Mouse (Mus musculus) lung, postnatal 0 days (tissue): ENCODE results near the gene Lats2. TPM values are rescaled to one million over a fixed set of nuclear protein-coding genes. Genes with fewer than 3 reads are reported as not detected.
"Not testable (repeated sequence)": the region's sequence is repeated elsewhere in the genome, so short reads cannot be mapped to it uniquely, and the experiment has no call there.

Experiments
- ATAC-seq: fragments of 200-750 bp; cut with Nextera tagmentation; 2 replicates; pipeline ENCODE4 v1.8.0; 2017; ENCODE audit warnings: moderate library complexity
- DNase-seq: peaks from one replicate; pipeline ENCODE4 v3.0.0-alpha.2; 2016; ENCODE audit warnings: low spot score
- H3K27ac ChIP-seq: fragments of 300-500 bp; sonication (generic); 2 replicates; pipeline ENCODE4 v1.5.1; 2014; ENCODE audit warnings: antibody characterized with exemption, mild to moderate bottlenecking, low read length, mixed read lengths
- H3K27me3 ChIP-seq: fragments of 300-500 bp; sonication (generic); replicated peaks from 2 replicates; pipeline ENCODE4 v1.6.1; 2014; ENCODE audit warnings: low read length, mixed read lengths; ENCODE audit not compliant: insufficient read depth
- H3K36me3 ChIP-seq: fragments of 300-500 bp; sonication (generic); 2 replicates; pipeline ENCODE4 v1.6.1; 2014; ENCODE audit warnings: low read length, mixed read lengths; ENCODE audit not compliant: insufficient read depth
- H3K4me1 ChIP-seq: fragments of 300-500 bp; sonication (generic); 2 replicates; pipeline ENCODE4 v1.6.1; 2014; ENCODE audit warnings: antibody characterized with exemption, low read depth, low read length, mixed read lengths; ENCODE audit not compliant: insufficient read depth
- H3K4me2 ChIP-seq: fragments of 300-500 bp; sonication (generic); replicated peaks from 2 replicates; pipeline ENCODE4 v1.6.1; 2014; ENCODE audit warnings: low read depth, mild to moderate bottlenecking, low read length, moderate library complexity, mixed read lengths
- H3K4me3 ChIP-seq: fragments of 300-500 bp; sonication (generic); 2 replicates; pipeline ENCODE4 v1.5.1; 2014; ENCODE audit warnings: low read depth, low read length
- H3K9ac ChIP-seq: fragments of 300-500 bp; sonication (generic); replicated peaks from 2 replicates; pipeline ENCODE4 v1.6.1; 2014; ENCODE audit warnings: low read depth, mild to moderate bottlenecking
- H3K9me3 ChIP-seq: fragments of 300-500 bp; sonication (generic); 2 replicates; pipeline ENCODE4 v1.6.1; 2016; ENCODE audit warnings: low read length, mixed read lengths
- CTCF ChIP-seq: IDR thresholded peaks from 2 replicates; pipeline ENCODE4 v1.5.1; 2016; ENCODE audit warnings: antibody characterized with exemption, mild to moderate bottlenecking
- EP300 ChIP-seq: IDR thresholded peaks from 2 replicates; pipeline ENCODE4 v1.6.1; 2016; ENCODE audit warnings: antibody characterized with exemption, mild to moderate bottlenecking, control low read depth
- WGBS: fragments of 180-500 bp; shearing (Covaris S2); extraction: QIAGEN DNeasy Blood & Tissue Kit; methylation state at CpG from one replicate; pipeline ENCODE4 v1.1.7; 2014; 5-methylcytosine and 5-hydroxymethylcytosine counted together
- polyA plus RNA-seq: library from polyadenylated mRNA; unstranded; fragments of >200 nt; fragmentation: Nextera tagmentation; extraction: Ambion mirVana; gene quantifications from 2 replicates; pipeline ENCODE4 v1.2.1, GENCODE M21; 2015

Gene Lats2
- polyA plus RNA-seq, 1 experiment from 2014 or later, result 24.2 TPM

- TF ChIP-seq CTCF, result no peak
- no peak for TF ChIP-seq EP300
These were observed 63.9 kb downstream of the Lats2 start for GRCm38 (mm10) chr14:57694246-57694645.

GRCm38 (mm10) chr14:57692517-57693130 lies 65.6 kb downstream of the Lats2 start:
- no peak for ATAC-seq

More at GRCm38 (mm10) chr14:57694246-57694645, 63.9 kb downstream of the Lats2 start:
- no peak overlapping the region for H3K27ac ChIP-seq
- no peaks in the 10 kb centered on the region for H3K9me3 ChIP-seq
- H3K27me3 ChIP-seq, result no peaks in the 10 kb centered on the region
- no peak for ATAC-seq
- 87% methylated on average over 16 of the region's 16 CpGs for WGBS
- DNase-seq, result no peak
- no peak overlapping the region for H3K9ac ChIP-seq
- H3K4me1 ChIP-seq, result no peaks in the 10 kb centered on the region
- H3K4me3 ChIP-seq, result no peak overlapping the region
- peaks cover 30% of the 10 kb centered on the region for H3K36me3 ChIP-seq
- no peak overlapping the region for H3K4me2 ChIP-seq

DNA sequence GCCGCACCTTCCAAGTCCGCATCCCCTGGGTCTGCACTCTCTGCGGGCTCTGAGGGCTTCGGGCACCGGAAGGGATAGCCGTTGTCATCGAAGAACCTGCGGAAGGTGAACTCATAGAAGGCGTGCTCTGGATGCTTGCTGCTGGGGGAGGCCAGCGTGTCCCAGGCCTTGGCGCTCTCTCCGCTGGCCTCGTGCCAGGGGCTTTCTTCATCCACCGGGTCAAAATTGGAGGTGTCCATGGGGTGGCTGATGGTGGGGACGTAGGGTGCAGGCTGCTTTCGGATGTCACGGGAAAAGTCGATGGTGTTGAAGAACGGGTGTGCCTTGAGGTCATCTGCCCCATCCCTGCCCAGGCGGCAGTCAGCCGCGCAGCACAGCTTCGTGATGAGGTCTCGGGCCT lies 66.9 kb downstream of the Lats2 start:
- TF ChIP-seq EP300 (no peak), CTCF (no peak)
- WGBS, result 92% methylated on average over 24 of the region's 24 CpGs
- ATAC-seq (no peak), DNase-seq (no peak)
- peaks cover 17% of the 10 kb centered on the region for H3K36me3 ChIP-seq
- H3K9me3 ChIP-seq, result no peaks in the 10 kb centered on the region
- H3K27ac ChIP-seq, result no peak overlapping the region
- H3K4me2 ChIP-seq, result no peak overlapping the region
- H3K9ac ChIP-seq, result no peak overlapping the region
- no peak overlapping the region for H3K4me3 ChIP-seq
- H3K4me1 ChIP-seq, result no peaks in the 10 kb centered on the region
- H3K27me3 ChIP-seq, result no peaks in the 10 kb centered on the region

More at GRCm38 (mm10) chr14:57692517-57693130, 65.6 kb downstream of the Lats2 start:
- WGBS, result 86% methylated on average over 17 of the region's 17 CpGs
- H3K27me3 ChIP-seq, result no peaks in the 10 kb centered on the region
- H3K27ac ChIP-seq, result no peak overlapping the region
- no peak for DNase-seq
- H3K9ac ChIP-seq, result no peak overlapping the region
- H3K4me1 ChIP-seq, result no peaks in the 10 kb centered on the region
- no peak overlapping the region for H3K4me3 ChIP-seq
- H3K36me3 ChIP-seq, result peaks cover 24% of the 10 kb centered on the region
- no peak overlapping the region for H3K4me2 ChIP-seq
- TF ChIP-seq CTCF (no peak), EP300 (no peak)
- H3K9me3 ChIP-seq, result no peaks in the 10 kb centered on the region

DNA sequence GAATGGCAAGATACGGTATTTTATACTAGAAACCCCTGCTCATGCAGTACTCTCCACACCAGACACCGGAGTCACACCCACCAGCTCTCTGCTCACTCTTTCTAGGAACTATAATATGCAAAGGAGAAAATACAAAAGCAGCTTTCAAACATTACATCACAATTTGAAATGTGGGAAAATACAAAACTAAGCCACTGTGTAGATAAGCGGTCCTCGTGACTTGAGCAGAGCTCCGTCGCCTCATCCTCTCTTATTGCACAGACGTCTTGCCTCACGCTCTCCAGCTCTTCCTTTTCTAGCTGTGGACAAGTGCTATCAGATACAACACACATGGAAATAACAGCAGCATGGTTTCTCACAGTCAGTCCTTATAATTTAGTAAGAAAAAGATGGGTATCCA lies 67.5 kb downstream of the Lats2 start:
- Histone ChIP-seq H3K27me3 (no peaks in the 10 kb centered on the region), H3K4me2 (no peak overlapping the region), H3K27ac (no peak overlapping the region), H3K9ac (no peak overlapping the region), H3K9me3 (no peaks in the 10 kb centered on the region), H3K4me3 (no peak overlapping the region), H3K4me1 (no peaks in the 10 kb centered on the region), H3K36me3 (peaks cover 12% of the 10 kb centered on the region)
- ATAC-seq (no peak), DNase-seq (no peak)
- WGBS, result 88% methylated on average over 8 of the region's 8 CpGs
- TF ChIP-seq CTCF (no peak), EP300 (no peak)

DNA sequence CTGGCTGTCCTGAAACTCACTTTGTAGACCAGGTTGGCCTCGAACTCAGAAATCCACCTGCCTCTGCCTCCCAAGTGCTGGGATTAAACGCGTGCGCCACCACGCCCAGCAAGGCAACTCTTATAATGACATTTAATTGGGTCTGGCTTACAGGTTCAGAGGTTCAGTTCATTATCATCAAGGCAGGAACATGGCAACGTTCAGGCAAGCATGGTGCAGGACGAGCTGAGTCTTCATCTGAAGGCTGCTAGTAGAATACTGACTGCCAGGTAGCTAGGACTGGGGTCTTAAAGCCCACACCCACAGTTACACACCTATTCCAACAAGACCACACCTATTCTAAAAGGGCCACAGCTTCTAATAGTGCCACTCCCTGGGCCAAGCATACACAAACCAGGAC lies 70.1 kb downstream of the Lats2 start:
- not testable (repeated sequence) for H3K4me3 ChIP-seq, DNase-seq, H3K27me3 ChIP-seq, H3K4me2 ChIP-seq, H3K27ac ChIP-seq, H3K9ac ChIP-seq, ATAC-seq, H3K9me3 ChIP-seq, H3K4me1 ChIP-seq, H3K36me3 ChIP-seq
- 93% methylated on average over 7 of the region's 7 CpGs for WGBS

GRCm38 (mm10) chr14:57687441-57687840 lies 70.7 kb downstream of the Lats2 start:
- Histone ChIP-seq H3K9ac (no peak overlapping the region), H3K4me2 (no peak overlapping the region), H3K4me1 (no peaks in the 10 kb centered on the region), H3K36me3 (peaks cover 4% of the 10 kb centered on the region; the same call in 1 of the 2 replicates), H3K27ac (no peak overlapping the region), H3K9me3 (no peaks in the 10 kb centered on the region), H3K27me3 (no peaks in the 10 kb centered on the region), H3K4me3 (no peak overlapping the region)
- 68% methylated on average over 5 of the region's 5 CpGs for WGBS
- no peak for TF ChIP-seq EP300
- no peak for TF ChIP-seq CTCF
- DNase-seq (no peak), ATAC-seq (no peak)

GRCm38 (mm10) chr14:57686647-57687046 lies 71.5 kb downstream of the Lats2 start:
- Histone ChIP-seq H3K27ac (no peak overlapping the region), H3K4me1 (no peaks in the 10 kb centered on the region), H3K36me3 (peaks cover 4% of the 10 kb centered on the region; the same call in 1 of the 2 replicates), H3K27me3 (no peaks in the 10 kb centered on the region), H3K4me2 (no peak overlapping the region), H3K4me3 (no peak overlapping the region), H3K9ac (no peak overlapping the region), H3K9me3 (no peaks in the 10 kb centered on the region)
- WGBS, result 84% methylated on average over 6 of the region's 6 CpGs
- ATAC-seq (no peak), DNase-seq (no peak)
- no peak for TF ChIP-seq EP300
- no peak for TF ChIP-seq CTCF
